Mouse (Mus musculus) hindbrain, embryonic 15.5 days (tissue): ENCODE measurements at regions not wholly inside any gene's neighbourhood (a gene's known extent, or its start where the extent isn't known, plus 50 kb on each side); places are given as distances from the start of the nearest gene placed in this dataset.

ENCODE experiments used
- ATAC-seq: fragments of 200-750 bp; cut with Nextera tagmentation; 2 replicates; pipeline ENCODE4 v1.8.0; 2017; ENCODE audit warnings: low read depth, moderate number of reproducible peaks, moderate TSS enrichment; ENCODE audit not compliant: low FRiP score
- H3K27ac ChIP-seq: fragments of 300-500 bp; sonication (generic); replicated peaks from 2 replicates; pipeline ENCODE4 v1.5.1; 2015; ENCODE audit warnings: mild to moderate bottlenecking, inconsistent platforms
- H3K27me3 ChIP-seq: fragments of 300-500 bp; sonication (generic); 2 replicates; pipeline ENCODE4 v1.6.1; 2015; ENCODE audit warnings: control low read depth, inconsistent platforms
- H3K36me3 ChIP-seq: fragments of 300-500 bp; sonication (generic); 2 replicates; pipeline ENCODE4 v1.6.1; 2015; ENCODE audit warnings: control low read depth, inconsistent platforms
- H3K4me1 ChIP-seq: fragments of 300-500 bp; sonication (generic); replicated peaks from 2 replicates; pipeline ENCODE4 v1.6.1; 2015; ENCODE audit warnings: control low read depth, inconsistent platforms
- H3K4me2 ChIP-seq: fragments of 300-500 bp; sonication (generic); 2 replicates; pipeline ENCODE4 v1.6.1; 2015; ENCODE audit warnings: moderate library complexity, mild to moderate bottlenecking, inconsistent platforms
- H3K4me3 ChIP-seq: fragments of 300-500 bp; sonication (generic); 2 replicates; pipeline ENCODE4 v1.5.1; 2015; ENCODE audit warnings: mild to moderate bottlenecking, inconsistent platforms
- H3K9ac ChIP-seq: fragments of 300-500 bp; sonication (generic); 2 replicates; pipeline ENCODE4 v1.6.1; 2015; ENCODE audit warnings: inconsistent platforms
- H3K9me3 ChIP-seq: fragments of 300-500 bp; sonication (generic); 2 replicates; pipeline ENCODE4 v1.6.1; 2016; ENCODE audit warnings: control low read depth, inconsistent platforms
- WGBS: fragments of 180-500 bp; shearing (Covaris S2); methylation state at CpG from one replicate; pipeline ENCODE4 v1.1.7; 2015; 5-methylcytosine and 5-hydroxymethylcytosine counted together

DNA sequence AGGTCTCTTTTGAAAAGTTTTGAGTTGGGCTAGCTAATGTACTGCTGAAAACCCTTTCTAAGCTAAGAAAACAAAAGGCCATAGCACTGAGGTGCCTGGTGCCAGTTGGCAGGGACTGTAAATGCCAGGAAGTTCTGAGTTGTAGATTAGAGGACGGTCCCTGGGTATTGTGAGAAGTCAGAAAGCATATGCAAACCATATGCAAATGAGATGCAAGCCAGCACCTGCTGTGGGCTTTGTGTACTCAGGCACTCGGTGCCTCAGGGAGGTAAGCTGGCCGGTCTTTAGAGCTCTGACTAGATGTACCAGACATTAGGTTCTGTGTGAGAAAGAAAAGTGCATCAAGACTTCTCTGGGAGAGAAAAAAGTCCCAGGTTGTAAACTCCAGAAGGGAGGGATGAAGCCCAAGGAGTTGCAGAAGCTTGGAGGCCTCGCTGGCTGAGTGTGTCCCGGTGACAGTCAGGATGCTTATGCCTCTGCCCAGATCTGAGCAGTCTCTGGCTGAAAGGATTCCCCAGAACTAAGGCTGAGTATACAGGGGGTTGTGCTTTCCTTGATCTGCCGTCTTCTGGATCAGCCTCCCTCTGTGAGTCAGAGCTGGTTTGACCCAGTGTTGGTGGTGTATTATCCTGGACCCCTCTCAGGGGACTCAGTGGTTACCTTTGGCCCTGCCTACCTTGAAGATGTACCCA is 157.3 kb downstream of the Rps24 start:
- H3K9ac ChIP-seq, result no peak overlapping the region
- H3K27ac ChIP-seq, result peak overlapping the region; percentile 55
- H3K4me2 ChIP-seq, result no peak overlapping the region
- no peaks in the 10 kb centered on the region for H3K9me3 ChIP-seq
- no peaks in the 10 kb centered on the region for H3K36me3 ChIP-seq
- H3K27me3 ChIP-seq, result no peaks in the 10 kb centered on the region
- H3K4me3 ChIP-seq, result no peak overlapping the region
- H3K4me1 ChIP-seq, result peaks cover 24% of the 10 kb centered on the region
- ATAC-seq, result 0 out of 2 replicates have a peak, but pooled peaks have one; percentile 42
- 15% methylated on average over 6 of the region's 6 CpGs for WGBS

DNA sequence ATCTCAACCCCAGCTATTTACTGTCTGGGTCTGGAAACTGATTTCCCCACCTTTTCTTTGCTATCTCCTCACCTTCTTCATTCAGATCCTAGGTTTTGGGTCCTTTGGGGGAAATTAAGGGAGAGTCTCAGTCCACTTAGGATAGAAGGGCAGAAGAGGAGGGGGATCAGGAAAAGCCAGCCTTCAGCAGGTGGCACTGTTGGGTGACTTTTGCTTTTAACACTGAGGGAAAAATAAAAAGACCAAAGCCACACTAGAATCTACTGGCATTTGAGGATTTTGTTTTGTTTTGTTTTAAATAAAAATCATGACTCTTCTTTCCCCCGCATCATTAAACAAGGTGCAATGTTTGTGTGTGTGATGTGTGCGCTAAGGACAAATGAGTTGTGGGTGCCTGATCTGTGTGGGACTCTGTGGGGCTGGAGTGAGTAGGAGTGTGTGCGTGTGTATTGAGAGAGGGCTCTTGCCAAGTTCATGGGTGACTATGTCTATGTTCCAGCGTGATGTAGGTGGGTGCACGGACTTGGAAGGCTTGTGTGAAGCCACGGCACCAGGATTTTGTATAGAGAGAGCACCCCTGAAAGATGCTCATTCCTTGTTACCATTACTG is 159.4 kb downstream of the Rps24 start:
- Histone ChIP-seq H3K4me2 (no peak overlapping the region), H3K9me3 (no peaks in the 10 kb centered on the region), H3K4me3 (no peak overlapping the region), H3K9ac (no peak overlapping the region), H3K36me3 (no peaks in the 10 kb centered on the region), H3K4me1 (peaks cover 40% of the 10 kb centered on the region), H3K27ac (0 out of 2 replicates have a peak overlapping the region, but pooled peaks have one; percentile 5), H3K27me3 (no peaks in the 10 kb centered on the region)
- WGBS, result 81% methylated on average over 6 of the region's 6 CpGs
- ATAC-seq, result no peak; the same call in 1 of the 2 replicates

DNA sequence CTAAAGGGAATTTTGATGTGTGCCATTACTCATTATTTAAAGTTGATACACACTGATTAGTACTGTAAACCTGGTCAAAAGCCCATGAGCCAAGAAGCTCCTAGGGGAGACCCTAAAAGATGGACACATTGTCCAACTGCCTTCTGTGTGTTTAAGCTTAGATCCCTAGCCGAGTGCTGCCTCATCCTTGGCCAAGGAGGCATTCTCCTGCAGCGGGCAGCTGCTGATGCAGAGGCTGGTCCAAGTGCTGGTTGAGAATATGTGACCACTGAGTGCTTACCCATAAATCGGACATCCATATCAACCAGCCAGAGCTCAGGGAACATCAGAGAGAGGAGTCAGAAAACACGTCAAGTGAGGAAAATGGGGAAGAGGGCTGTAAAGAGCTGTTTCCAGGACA is 160.8 kb downstream of the Rps24 start:
- 84% methylated on average over 4 of the region's 4 CpGs for WGBS
- no peak overlapping the region for H3K4me3 ChIP-seq
- no peak for ATAC-seq

DNA sequence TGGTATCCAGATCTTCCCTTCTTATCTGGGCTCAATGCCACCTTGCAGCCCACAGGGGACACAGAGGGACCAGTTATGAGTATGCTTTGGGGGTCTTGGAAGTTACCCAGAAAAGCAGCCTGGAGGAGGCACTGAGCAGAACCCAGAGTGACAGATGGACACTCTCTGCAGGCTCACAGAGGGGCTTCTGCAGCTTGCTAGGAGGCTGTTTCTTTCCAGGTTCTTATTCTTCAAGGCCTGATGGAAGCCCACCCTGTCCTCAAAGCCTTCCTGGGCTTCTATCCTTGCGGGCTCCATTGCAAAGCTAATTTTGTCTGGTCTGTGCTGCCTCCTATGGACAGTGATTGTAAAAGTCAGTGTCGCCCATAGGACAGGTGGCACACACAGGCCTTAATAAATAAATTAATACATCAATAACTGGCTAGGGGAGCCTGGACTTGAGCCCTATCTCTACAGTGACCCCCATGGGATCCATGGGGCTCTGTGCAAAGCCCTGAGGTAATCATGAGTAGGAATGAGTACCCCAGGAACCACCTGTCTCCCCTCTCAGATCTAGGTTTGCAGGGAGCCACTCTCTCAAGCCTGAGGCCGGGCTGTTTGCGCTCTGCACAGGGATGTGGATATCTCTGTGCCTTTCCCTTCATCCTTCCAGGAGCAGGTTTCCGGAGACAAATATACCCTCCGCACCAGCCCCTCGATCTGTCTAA is 163.4 kb downstream of the Rps24 start:
- ATAC-seq, result peak; percentile 49; the same call in 1 of the 2 replicates
- H3K36me3 ChIP-seq, result no peaks in the 10 kb centered on the region
- peaks cover 34% of the 10 kb centered on the region for H3K4me1 ChIP-seq
- no peaks in the 10 kb centered on the region for H3K9me3 ChIP-seq
- H3K9ac ChIP-seq, result no peak overlapping the region
- H3K27me3 ChIP-seq, result no peaks in the 10 kb centered on the region
- H3K27ac ChIP-seq, result peak overlapping the region; percentile 76
- H3K4me3 ChIP-seq, result no peak overlapping the region
- no peak overlapping the region for H3K4me2 ChIP-seq
- WGBS, result 38% methylated on average over 7 of the region's 7 CpGs

More for the DNA sequence above, 160.8 kb downstream of the Rps24 start:
- Histone ChIP-seq H3K36me3 (no peaks in the 10 kb centered on the region), H3K27ac (no peak overlapping the region), H3K27me3 (no peaks in the 10 kb centered on the region), H3K9me3 (no peaks in the 10 kb centered on the region), H3K4me2 (no peak overlapping the region), H3K9ac (no peak overlapping the region), H3K4me1 (peaks cover 34% of the 10 kb centered on the region)

DNA sequence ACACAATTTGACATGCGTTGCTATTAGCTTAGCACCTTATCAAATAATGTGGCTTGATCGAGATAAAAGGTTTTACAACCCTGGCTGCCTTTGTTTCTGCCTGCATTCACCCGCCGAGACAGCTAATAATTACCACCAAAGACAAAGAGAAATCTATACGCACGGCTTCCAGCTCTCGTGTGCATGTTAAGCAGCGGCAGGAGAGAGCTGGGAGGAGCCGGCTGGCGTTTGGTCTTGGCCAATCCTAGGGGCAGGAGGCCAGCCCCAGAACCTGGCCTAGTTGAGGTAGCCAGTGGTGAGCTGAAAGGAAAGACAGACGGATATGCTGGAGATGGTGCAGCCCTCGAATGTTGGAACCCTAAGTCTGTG is 164.0 kb downstream of the Rps24 start:
- WGBS, result 19% methylated on average over 12 of the region's 12 CpGs
- no peaks in the 10 kb centered on the region for H3K9me3 ChIP-seq
- H3K9ac ChIP-seq, result no peak overlapping the region
- H3K4me3 ChIP-seq, result no peak overlapping the region
- H3K4me1 ChIP-seq, result peaks cover 37% of the 10 kb centered on the region
- H3K36me3 ChIP-seq, result no peaks in the 10 kb centered on the region
- no peak for ATAC-seq
- no peak overlapping the region for H3K4me2 ChIP-seq
- peak overlapping the region; percentile 76 for H3K27ac ChIP-seq
- no peaks in the 10 kb centered on the region for H3K27me3 ChIP-seq

DNA sequence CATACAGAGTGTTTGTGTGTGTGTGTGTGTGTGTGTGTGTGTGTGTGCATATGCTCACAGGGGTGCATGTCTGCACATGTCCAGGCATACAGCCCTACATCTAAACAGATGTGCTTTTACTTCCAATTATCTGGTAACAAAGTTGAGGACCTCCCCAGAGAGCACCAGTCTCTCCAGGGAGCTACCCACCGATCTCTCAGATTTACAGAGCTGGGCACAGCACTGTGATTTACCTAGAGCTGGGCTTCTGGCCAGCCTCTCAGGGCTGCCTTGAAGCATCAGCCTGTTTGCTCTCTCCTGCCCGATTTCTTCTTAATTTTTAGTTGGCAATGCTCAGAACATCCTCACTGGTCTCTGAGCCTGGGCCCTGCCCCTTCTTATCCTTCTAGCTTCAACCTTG is 165.7 kb downstream of the Rps24 start:
- no peak overlapping the region for H3K4me2 ChIP-seq
- H3K4me1 ChIP-seq, result peaks cover 29% of the 10 kb centered on the region
- no peaks in the 10 kb centered on the region for H3K27me3 ChIP-seq
- H3K9me3 ChIP-seq, result no peaks in the 10 kb centered on the region
- WGBS, result 41% methylated on average over 2 of the region's 2 CpGs
- no peak overlapping the region for H3K4me3 ChIP-seq
- no peaks in the 10 kb centered on the region for H3K36me3 ChIP-seq
- no peak overlapping the region for H3K9ac ChIP-seq
- no peak overlapping the region for H3K27ac ChIP-seq
- ATAC-seq, result no peak

DNA sequence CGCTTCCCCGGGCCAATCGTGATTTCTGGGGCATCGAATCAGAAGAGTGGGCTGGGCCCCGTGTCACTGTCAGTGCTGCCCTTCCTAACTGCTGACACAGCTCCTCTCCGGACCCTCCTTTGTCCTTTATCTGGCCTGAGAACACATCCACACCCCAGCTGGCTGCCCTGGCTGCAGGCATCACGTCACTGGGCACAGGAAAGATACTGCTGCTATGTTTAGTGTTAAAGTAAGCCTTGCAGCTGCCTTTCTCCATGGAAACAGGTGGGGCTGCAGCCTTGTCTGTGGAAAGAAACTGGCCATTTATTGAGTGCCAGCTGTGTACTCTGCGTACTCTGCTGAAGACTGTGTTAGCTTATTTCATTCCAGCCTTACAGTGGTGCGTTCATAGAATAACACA is 168.7 kb downstream of the Rps24 start:
- Histone ChIP-seq H3K36me3 (no peaks in the 10 kb centered on the region), H3K4me1 (peaks cover 21% of the 10 kb centered on the region), H3K9ac (no peak overlapping the region), H3K9me3 (no peaks in the 10 kb centered on the region), H3K4me2 (no peak overlapping the region), H3K27ac (0 out of 2 replicates have a peak overlapping the region, but pooled peaks have one; percentile 21), H3K4me3 (no peak overlapping the region), H3K27me3 (no peaks in the 10 kb centered on the region)
- 50% methylated on average over 9 of the region's 9 CpGs for WGBS
- peak; percentile 28; the same call in 1 of the 2 replicates for ATAC-seq

DNA sequence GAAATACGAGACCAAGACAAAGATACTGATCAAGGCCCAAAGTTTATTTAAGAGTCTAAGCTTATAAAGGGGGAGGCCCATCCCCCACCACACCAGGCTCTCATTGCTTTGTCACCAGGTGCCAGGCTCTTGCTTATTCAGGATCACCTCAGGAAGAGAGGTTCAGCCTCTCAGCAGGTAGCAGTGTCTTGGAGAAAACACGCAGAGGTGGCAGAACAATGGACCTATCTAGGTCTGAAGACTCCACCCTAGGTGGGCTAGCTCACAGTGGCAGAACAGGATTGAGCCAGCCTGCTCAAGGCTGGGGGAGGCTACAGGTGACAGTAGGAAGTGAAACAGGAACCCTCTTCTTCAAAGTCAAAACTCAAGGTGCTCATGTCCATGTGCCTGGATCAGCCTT is 174.9 kb downstream of the Rps24 start:
- no peaks in the 10 kb centered on the region for H3K4me1 ChIP-seq
- ATAC-seq, result no peak
- no peaks in the 10 kb centered on the region for H3K9me3 ChIP-seq
- H3K27me3 ChIP-seq, result no peaks in the 10 kb centered on the region
- WGBS, result 63% methylated on average over 2 of the region's 2 CpGs
- H3K9ac ChIP-seq, result no peak overlapping the region
- no peaks in the 10 kb centered on the region for H3K36me3 ChIP-seq
- H3K4me3 ChIP-seq, result no peak overlapping the region
- H3K4me2 ChIP-seq, result no peak overlapping the region
- H3K27ac ChIP-seq, result no peak overlapping the region

DNA sequence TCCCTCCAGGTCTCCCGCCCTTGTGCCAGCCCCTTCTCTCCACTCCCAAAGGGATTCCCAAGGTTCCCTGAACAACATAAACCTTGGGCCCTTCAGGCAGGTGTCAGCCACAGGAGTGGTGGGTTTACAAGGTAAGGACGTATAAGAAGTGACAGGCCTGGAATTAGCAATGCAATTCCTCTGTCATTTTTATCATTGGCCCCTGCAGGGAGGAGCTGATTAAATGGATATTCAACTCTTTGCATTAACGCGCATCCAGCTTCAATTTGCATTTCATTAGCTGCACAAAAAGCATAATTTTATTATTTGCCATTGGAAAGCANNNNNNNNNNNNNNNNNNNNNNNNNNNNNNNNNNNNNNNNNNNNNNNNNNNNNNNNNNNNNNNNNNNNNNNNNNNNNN is 178.3 kb downstream of the Rps24 start:
- H3K9ac ChIP-seq, result no peak overlapping the region
- peak overlapping the region; percentile 21 for H3K27ac ChIP-seq
- WGBS, result 52% methylated on average over 4 of the region's 4 CpGs
- no peaks in the 10 kb centered on the region for H3K27me3 ChIP-seq
- no peak overlapping the region for H3K4me2 ChIP-seq
- no peaks in the 10 kb centered on the region for H3K36me3 ChIP-seq
- H3K4me1 ChIP-seq, result no peaks in the 10 kb centered on the region
- no peak overlapping the region for H3K4me3 ChIP-seq
- no peaks in the 10 kb centered on the region for H3K9me3 ChIP-seq
- ATAC-seq, result no peak
